Mouse (Mus musculus): Measurements from ENCODE around the gene Ncs1. TPM values are rescaled to one million over a fixed set of nuclear protein-coding genes. Genes with fewer than 3 reads are reported as not detected.

The Ncs1 gene
- polyA plus RNA-seq, 1 experiment from 2014 or later = 2.2 TPM

DNA sequence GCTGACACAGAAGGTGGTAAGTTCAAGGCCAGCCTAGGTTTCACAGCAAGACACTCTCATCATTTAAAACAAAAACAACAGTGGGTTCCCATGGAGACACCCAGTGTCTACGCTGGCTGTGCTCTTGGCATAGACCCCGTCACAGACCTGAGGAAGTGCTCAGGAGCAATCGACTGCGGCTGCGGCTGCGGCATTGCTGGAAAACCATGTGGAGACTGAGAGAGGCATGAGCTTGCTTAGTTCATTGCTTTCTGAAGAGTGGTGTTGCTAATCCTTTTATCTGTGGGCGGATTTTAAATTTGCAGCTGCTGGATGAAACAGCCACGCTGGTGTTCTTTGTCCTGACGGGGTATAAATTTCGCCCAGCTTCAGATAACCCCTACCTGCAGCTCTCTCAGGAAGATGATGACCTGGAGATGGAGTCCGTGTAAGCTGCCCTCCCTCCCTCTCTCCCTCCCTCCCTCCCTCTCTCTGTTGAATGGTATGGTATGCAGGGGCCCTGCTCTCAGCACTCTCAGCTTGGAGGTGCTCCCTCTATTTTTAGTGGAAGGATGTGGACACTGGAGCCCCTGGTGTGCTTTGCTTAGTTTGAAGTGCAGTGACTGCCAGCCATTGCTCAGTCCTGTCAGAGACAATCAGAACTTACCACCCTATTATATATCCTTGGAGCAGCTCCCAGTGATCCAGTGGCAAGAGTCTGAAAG is 35.3 kb upstream of the Ncs1 start:
- H3K4me3 ChIP-seq (replicated peaks) = no peak overlapping the region
- peaks cover 71% of the 10 kb centered on the region for H3K36me3 ChIP-seq
- H3K27ac ChIP-seq = no peak overlapping the region
- DNase-seq (no peak), ATAC-seq (ENCODE audit: low read depth) (no peak)
- 79% methylated on average over 11 of the region's 11 CpGs for WGBS (ENCODE audit: insufficient replicate concordance)
- H3K9me3 ChIP-seq (replicated peaks) = no peaks in the 10 kb centered on the region
- H3K4me1 ChIP-seq (replicated peaks) = 0 out of 2 replicates have a peak, but pooled peaks cover 6% of the 10 kb centered on the region
- H3K4me2 ChIP-seq = no peak overlapping the region
- H3K27me3 ChIP-seq = no peaks in the 10 kb centered on the region
- H3K9ac ChIP-seq = no peak overlapping the region

DNA sequence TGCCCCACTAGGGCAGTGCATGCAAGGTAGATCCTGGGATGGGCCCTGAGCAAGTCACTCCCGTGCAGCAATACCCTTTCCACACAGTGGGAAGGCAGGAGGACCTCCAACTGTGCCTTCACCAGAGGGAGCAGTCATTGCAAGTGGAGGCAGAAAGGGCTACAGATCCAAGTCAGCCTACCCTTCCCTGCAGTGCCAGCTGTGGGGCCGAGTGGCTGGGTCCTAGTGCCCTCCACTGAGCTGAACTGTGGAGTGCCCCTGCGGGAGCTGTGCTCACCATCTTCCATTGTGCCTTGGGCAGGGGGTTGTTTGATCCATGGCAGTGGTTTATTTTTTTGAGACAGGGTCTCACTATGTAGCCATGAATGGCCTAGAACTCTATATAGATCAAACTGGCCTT is 34.4 kb upstream of the Ncs1 start:
- H3K27ac ChIP-seq = no peak overlapping the region
- DNase-seq (no peak), ATAC-seq (ENCODE audit: low read depth) (no peak)
- 64% methylated on average over 3 of the region's 3 CpGs for WGBS (ENCODE audit: insufficient replicate concordance)
- 0 out of 2 replicates have a peak, but pooled peaks cover 1% of the 10 kb centered on the region for H3K4me1 ChIP-seq (replicated peaks)
- no peak overlapping the region for H3K4me2 ChIP-seq
- H3K9me3 ChIP-seq (replicated peaks) = no peaks in the 10 kb centered on the region
- no peak overlapping the region for H3K9ac ChIP-seq
- no peak overlapping the region for H3K4me3 ChIP-seq (replicated peaks)
- H3K27me3 ChIP-seq = no peaks in the 10 kb centered on the region
- peaks cover 73% of the 10 kb centered on the region for H3K36me3 ChIP-seq

DNA sequence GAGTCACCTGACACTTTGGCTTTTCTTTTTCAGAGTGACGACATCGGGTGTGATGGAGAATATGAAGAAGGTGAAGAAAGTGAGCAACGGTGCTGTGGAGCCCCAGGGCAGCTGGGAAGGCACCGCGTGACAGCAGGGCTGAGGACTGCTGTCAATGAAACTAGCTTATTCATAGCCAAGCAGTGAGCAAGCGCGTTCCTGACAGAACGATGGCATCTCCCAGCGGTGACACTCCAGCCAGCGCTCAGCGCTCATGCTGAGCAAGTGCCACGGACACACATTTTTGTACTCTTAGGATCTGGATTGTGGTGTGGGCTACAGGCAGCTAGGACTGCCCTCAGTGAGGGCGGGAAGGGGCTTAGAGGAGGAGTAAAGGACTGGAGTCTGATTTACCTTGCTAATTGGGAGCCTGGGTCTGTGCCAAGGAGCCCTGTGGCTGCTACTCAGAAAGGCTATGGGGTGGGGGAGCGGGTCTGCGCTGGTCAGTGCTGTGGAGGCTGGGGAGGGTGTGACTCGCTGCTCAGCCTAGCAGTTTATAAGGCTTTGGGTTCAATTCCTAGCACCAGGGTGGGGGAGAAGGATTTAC is 31.3 kb upstream of the Ncs1 start:
- H3K4me3 ChIP-seq (replicated peaks) = no peak overlapping the region
- H3K4me2 ChIP-seq = no peak overlapping the region
- no peak overlapping the region for H3K9ac ChIP-seq
- 86% methylated on average over 16 of the region's 16 CpGs for WGBS (ENCODE audit: insufficient replicate concordance)
- H3K9me3 ChIP-seq (replicated peaks) = no peaks in the 10 kb centered on the region
- H3K36me3 ChIP-seq = peaks cover 54% of the 10 kb centered on the region
- no peak for DNase-seq
- no peak overlapping the region for H3K27ac ChIP-seq
- H3K4me1 ChIP-seq (replicated peaks) = no peaks in the 10 kb centered on the region
- ATAC-seq (ENCODE audit: low read depth) = no peak
- H3K27me3 ChIP-seq = no peaks in the 10 kb centered on the region

DNA sequence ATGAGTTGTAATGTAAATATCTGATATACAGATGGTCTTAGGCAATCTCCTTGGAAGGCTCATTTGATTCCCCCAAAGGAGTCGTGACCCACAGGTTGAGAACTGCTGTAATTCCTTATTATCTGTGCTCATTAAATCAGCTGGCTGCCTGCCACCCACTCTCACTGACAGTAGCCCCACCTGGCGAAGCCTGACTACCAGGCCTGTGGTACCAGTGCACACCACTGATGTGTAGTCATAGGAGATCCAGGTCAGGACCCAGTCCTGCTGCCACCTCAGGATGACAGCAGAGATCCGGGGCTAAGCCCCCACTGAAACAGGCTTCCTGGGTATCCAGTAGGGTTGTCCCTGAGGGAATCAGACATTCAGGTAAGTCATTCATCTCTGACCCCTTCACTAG is 27.0 kb upstream of the Ncs1 start:
- no peaks in the 10 kb centered on the region for H3K4me1 ChIP-seq (replicated peaks)
- WGBS (ENCODE audit: insufficient replicate concordance) = 61% methylated on average over 3 of the region's 3 CpGs

DNA sequence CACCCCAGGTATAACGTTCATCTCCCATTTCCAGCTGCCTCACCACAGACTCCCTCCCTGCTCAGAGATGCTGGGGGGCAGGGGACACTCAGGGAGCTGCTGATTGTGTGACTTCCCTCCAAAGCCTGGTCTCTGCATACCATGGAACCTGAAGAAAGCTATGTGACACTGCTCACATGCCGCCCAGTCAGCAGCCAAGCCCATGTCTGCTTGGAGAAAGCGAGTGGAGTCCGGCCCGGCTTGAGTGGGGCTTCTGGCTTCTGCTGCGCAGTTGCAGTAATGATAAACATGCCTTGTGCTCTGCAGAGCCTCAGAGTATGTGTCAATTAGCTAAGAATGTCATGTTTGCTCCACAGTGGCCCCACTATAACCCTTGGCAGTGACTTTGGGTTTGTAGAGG is 26.2 kb upstream of the Ncs1 start:
- Histone ChIP-seq H3K4me2 (no peak overlapping the region), H3K36me3 (peaks cover 11% of the 10 kb centered on the region; the same call in 1 of the 2 replicates), H3K9ac (no peak overlapping the region), H3K4me3 (replicated peaks) (no peak overlapping the region), H3K4me1 (replicated peaks) (no peaks in the 10 kb centered on the region), H3K27me3 (no peaks in the 10 kb centered on the region), H3K9me3 (replicated peaks) (no peaks in the 10 kb centered on the region), H3K27ac (no peak overlapping the region)
- DNase-seq (no peak), ATAC-seq (ENCODE audit: low read depth) (no peak)
- WGBS (ENCODE audit: insufficient replicate concordance) = 75% methylated on average over 6 of the region's 6 CpGs

More for the DNA sequence above, 27.0 kb upstream of the Ncs1 start:
- Histone ChIP-seq H3K27me3 (no peaks in the 10 kb centered on the region), H3K27ac (no peak overlapping the region), H3K9ac (no peak overlapping the region), H3K9me3 (replicated peaks) (no peaks in the 10 kb centered on the region), H3K4me2 (no peak overlapping the region), H3K4me3 (replicated peaks) (no peak overlapping the region), H3K36me3 (peaks cover 18% of the 10 kb centered on the region)
- DNase-seq (no peak), ATAC-seq (ENCODE audit: low read depth) (no peak)

DNA sequence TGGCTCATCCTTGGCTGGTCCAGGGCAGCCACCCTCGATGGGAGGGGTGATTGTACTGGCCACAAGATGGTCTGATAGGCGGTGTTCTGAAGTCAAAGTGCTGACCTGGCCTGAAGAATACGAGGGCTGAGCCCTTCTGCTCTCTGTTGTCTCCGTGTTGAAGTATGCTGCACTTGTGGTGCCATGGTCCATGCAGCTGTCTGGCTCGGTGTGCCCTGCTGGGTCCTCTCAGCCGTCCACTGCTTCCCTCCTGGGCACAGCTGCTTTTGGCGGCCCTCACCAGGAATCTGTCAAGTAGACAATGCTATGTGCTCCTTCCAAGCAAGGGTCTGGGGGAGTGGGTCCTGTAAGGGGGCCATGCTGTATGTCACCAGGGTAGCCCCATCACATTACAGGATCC is 24.8 kb upstream of the Ncs1 start:
- Histone ChIP-seq H3K9ac (no peak overlapping the region), H3K4me1 (replicated peaks) (no peaks in the 10 kb centered on the region), H3K27ac (no peak overlapping the region), H3K27me3 (no peaks in the 10 kb centered on the region), H3K4me2 (no peak overlapping the region), H3K36me3 (0 out of 2 replicates have a peak, but pooled peaks cover under 1% of the 10 kb centered on the region), H3K4me3 (replicated peaks) (no peak overlapping the region), H3K9me3 (replicated peaks) (no peaks in the 10 kb centered on the region)
- ATAC-seq (ENCODE audit: low read depth) = no peak
- no peak for DNase-seq
- WGBS (ENCODE audit: insufficient replicate concordance) = 52% methylated on average over 7 of the region's 7 CpGs

DNA sequence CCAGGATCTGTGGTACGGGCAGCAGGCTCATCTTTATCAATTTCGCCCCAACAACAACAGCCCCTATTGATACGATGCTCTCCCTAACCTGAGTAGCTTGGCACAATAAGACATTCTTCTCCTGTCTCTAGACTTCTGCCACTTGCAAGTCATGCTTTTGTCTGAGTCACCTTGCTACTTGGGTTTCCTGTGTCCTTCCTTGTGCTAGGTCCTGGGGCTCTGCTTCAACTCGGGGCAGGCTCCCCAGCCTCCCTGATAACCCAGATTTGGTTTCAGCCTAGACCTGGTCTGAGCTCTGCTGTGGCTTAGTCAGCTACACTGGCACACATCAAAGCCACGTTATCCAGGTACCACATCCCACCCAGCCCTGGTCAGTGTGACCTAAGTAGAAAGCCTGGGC is 24.0 kb upstream of the Ncs1 start:
- H3K36me3 ChIP-seq = no peaks in the 10 kb centered on the region
- no peak for DNase-seq
- H3K4me3 ChIP-seq (replicated peaks) = no peak overlapping the region
- no peak overlapping the region for H3K4me2 ChIP-seq
- 59% methylated on average over 5 of the region's 5 CpGs for WGBS (ENCODE audit: insufficient replicate concordance)
- H3K27me3 ChIP-seq = no peaks in the 10 kb centered on the region
- H3K4me1 ChIP-seq (replicated peaks) = no peaks in the 10 kb centered on the region
- no peak overlapping the region for H3K9ac ChIP-seq
- H3K27ac ChIP-seq = no peak overlapping the region
- ATAC-seq (ENCODE audit: low read depth) = no peak
- H3K9me3 ChIP-seq (replicated peaks) = no peaks in the 10 kb centered on the region

DNA sequence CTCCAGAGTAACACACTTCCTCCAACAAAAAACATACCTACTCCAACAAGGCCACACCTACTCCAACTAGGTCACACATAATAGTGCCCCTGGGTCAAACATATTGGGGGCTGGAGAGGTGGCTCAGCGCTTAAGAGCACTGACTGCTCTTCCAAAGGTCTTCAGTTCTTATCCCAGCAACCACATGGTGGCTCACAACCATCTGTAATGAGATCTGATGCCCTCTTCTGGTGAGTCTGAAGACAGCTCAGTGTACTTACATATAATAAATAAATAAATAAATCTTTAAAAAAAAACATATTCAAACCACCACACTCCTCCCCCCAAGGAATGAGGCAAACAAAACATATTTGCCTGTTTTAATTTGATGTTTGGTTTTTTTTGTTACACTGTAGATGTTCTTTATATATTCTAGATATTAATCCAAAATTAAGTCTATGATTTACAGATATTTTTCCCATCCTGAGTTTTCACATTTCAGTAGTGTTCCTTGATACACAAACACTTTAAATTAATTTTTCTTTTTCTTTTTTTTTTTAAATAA is 16.8 kb upstream of the Ncs1 start:
- Histone ChIP-seq H3K27me3 (no peaks in the 10 kb centered on the region), H3K9me3 (replicated peaks) (no peaks in the 10 kb centered on the region), H3K36me3 (no peaks in the 10 kb centered on the region), H3K27ac (no peak overlapping the region), H3K4me2 (no peak overlapping the region), H3K9ac (no peak overlapping the region), H3K4me3 (replicated peaks) (no peak overlapping the region), H3K4me1 (replicated peaks) (no peaks in the 10 kb centered on the region)
- ATAC-seq (ENCODE audit: low read depth) (no peak), DNase-seq (no peak)
- 31% methylated on average over 1 of the region's 1 CpGs for WGBS (ENCODE audit: insufficient replicate concordance)

DNA sequence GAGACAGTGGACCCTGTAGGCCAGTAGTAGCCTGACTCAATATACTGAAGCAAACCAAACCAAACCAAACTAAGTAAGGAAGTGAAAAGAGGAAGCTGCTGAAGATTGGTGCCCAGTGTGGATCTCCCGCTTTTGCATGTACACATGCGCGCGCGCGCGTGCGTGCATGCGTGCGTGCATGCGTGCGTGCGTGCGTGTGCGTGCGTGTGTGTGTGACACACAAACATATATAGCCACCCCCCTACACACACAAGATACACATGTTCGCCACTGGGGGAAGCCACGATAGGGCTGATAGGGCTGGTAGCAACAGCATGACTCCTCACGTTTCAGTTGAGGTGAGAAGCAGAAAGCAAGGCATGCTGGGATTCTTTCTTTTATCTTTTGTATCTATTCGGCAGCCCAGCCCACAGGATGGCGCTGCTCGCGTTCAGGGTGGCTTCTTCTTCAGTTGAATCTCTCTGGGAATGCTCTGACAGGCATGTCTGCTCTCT is 6.4 kb upstream of the Ncs1 start:
- peak; percentile 50 for DNase-seq
- Histone ChIP-seq H3K4me1 (replicated peaks) (peaks cover 10% of the 10 kb centered on the region), H3K9ac (no peak overlapping the region; the same call in 1 of the 2 replicates), H3K36me3 (no peaks in the 10 kb centered on the region), H3K27me3 (peaks cover 36% of the 10 kb centered on the region), H3K4me3 (replicated peaks) (peak overlapping the region; percentile 33), H3K27ac (no peak overlapping the region), H3K4me2 (peak overlapping the region; percentile 53), H3K9me3 (replicated peaks) (no peaks in the 10 kb centered on the region)
- 19% methylated on average over 23 of the region's 23 CpGs for WGBS (ENCODE audit: insufficient replicate concordance)
- peak; percentile 68 for ATAC-seq (ENCODE audit: low read depth)

DNA sequence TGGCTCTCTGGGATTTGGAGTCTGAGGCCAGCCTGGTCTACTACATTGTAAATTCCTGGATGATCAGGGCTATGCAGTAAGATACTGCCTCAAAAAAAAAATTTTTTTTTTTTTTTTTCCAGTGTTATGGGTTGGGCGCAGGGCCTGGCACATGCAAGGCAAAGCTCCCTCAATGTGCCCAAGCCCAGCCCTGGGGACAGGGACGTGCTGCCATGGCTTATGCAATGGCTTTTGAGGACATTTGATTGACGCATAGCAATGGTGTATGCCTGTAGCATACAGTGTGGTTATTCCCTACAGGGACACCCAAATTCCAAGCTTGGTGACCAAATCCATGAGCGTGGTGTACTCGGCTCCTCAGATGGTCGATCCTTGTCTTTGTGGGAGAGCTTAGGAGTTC is 5.8 kb upstream of the Ncs1 start:
- 72% methylated on average over 6 of the region's 6 CpGs for WGBS (ENCODE audit: insufficient replicate concordance)
- no peaks in the 10 kb centered on the region for H3K9me3 ChIP-seq (replicated peaks)
- DNase-seq (no peak), ATAC-seq (ENCODE audit: low read depth) (no peak)
- peaks cover 42% of the 10 kb centered on the region for H3K27me3 ChIP-seq
- H3K4me3 ChIP-seq (replicated peaks) = peak overlapping the region; percentile 33; the same call in 1 of the 2 replicates
- H3K4me2 ChIP-seq = peak overlapping the region; percentile 53
- no peak overlapping the region for H3K9ac ChIP-seq
- no peak overlapping the region for H3K27ac ChIP-seq
- no peaks in the 10 kb centered on the region for H3K36me3 ChIP-seq
- peaks cover 13% of the 10 kb centered on the region for H3K4me1 ChIP-seq (replicated peaks)

DNA sequence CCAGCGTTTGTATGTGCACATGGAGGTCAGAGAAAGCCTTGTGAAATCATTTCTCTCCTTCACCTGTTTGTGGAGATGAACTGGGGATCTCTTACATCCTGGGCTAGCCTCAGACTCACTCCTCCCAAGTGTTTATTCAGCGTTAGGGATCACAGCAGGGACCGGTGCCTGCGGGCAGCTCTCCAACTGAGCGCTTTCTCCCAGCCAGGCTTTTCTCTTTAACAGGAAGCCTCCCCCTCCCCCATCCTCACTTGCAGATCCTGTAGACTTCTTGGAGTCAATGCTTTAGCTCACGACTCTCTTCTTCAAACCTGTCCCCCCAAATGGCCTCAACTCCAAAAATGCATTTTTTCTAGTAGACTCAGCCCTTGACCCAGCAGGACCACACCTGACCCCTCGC is 4.0 kb upstream of the Ncs1 start:
- Histone ChIP-seq H3K4me3 (replicated peaks) (no peak overlapping the region), H3K9ac (no peak overlapping the region), H3K4me1 (replicated peaks) (peaks cover 18% of the 10 kb centered on the region), H3K9me3 (replicated peaks) (no peaks in the 10 kb centered on the region), H3K27ac (no peak overlapping the region), H3K27me3 (peaks cover 60% of the 10 kb centered on the region), H3K36me3 (no peaks in the 10 kb centered on the region), H3K4me2 (no peak overlapping the region)
- 9% methylated on average over 7 of the region's 7 CpGs for WGBS (ENCODE audit: insufficient replicate concordance)
- DNase-seq (no peak), ATAC-seq (ENCODE audit: low read depth) (no peak)
